Mouse (Mus musculus) megakaryocyte, embryonic 14.5 days (primary cell): ENCODE data around the gene Fcgr2b.

Source experiments
- FLI1 ChIP-seq: IDR thresholded peaks from 2 replicates; pipeline ENCODE4 v1.6.1; 2012; ENCODE audit warnings: low read length, inconsistent platforms, mixed read lengths
- GATA1 ChIP-seq: IDR thresholded peaks from 3 replicates; pipeline ENCODE4 v1.6.1; 2012; ENCODE audit warnings: mixed read lengths, low read length, inconsistent platforms, borderline replicate concordance

DNA sequence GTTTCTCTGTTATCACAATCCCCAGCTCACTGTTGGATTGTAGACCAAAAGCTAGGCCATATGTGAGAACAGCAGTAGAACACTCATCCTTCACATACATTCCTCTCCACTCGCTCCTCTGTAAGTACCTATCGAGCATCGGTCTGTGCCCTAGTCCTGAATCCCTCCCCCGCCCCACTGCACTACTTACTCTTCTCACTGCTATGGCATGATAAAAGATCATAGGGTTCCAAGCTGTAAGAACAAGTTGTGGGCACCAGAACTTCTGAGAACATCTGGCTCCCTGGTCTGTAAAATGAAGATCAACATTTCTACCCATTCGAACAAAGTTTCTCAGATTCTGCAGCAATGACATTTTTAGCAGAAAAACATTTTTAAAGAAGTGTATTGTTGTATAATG lies at the start of gene Fcgr2b:
- TF ChIP-seq FLI1 (no peak), GATA1 (no peak)
